Mouse (Mus musculus) spleen, adult 12 weeks (tissue): ENCODE measurements around the gene Gm14226.
"Not testable (repeated sequence)": the region's sequence is repeated elsewhere in the genome, so short reads cannot be mapped to it uniquely, and the experiment has no call there.

Experiments
- DNase-seq: peaks from one replicate; pipeline ENCODE4 v3.0.0; 2022; ENCODE audit warnings: low spot score

Gene Gm14226

DNA sequence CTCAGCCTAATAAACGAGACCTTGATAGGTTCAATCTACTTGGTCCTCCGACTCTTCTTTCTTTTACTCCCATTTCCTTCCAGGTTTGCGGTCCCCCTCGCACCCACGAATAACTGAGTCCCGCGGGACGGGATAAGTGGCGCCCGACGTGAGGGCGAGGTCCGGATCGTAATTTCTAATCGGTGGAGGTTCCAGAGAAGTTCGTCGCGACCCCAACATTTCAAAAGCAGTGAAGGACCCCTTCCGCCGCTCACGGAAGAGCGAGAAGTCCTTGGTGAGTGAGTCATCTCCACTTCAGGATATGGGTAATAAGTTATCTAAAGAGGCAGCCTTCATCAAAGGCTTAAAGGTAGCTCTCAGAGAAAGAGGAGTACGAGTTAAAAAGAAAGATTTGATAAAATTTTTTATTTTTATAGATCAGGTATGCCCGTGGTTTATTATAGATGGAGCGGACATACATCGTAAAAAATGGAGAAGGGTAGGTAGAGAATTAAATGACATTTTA is at the start of gene Gm14226:
Gene Gm14226 (plus strand): TSS at position 16 of the 505 bp plus-strand sequence.
- DNase-seq, result not testable (repeated sequence)

DNA sequence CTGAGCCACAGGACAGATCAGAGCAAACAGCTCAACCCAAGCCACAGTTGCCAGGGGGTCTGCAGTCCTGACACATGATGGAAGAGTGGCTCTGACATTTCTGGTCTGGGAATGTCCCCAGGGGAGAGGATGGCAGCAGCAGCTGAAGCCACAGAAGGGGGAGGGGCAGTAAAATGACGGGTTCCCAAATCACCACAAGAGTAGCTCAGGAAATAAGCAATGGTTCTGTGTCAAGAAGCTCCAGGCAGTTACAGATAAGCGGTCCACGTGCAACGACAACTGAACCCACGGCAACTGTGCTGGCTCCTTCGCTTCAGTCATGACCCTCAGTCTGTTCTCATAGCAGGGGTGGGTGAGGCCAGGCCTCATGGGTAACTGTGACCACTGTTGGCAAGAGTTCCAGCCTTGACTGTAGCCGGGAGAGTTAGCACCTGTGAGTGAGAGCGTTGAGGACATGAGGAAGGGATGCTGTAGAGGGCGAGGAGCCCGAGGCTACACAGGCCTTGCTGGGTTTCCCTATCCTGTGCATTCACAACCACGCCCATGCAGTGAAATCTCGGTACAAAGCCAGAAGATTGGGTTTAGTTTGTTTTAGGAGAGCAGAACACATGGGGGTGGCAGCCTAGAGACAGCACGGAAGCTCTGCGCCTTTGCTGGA is 48.2 kb upstream of the Gm14226 start:
- not testable (repeated sequence) for DNase-seq

DNA sequence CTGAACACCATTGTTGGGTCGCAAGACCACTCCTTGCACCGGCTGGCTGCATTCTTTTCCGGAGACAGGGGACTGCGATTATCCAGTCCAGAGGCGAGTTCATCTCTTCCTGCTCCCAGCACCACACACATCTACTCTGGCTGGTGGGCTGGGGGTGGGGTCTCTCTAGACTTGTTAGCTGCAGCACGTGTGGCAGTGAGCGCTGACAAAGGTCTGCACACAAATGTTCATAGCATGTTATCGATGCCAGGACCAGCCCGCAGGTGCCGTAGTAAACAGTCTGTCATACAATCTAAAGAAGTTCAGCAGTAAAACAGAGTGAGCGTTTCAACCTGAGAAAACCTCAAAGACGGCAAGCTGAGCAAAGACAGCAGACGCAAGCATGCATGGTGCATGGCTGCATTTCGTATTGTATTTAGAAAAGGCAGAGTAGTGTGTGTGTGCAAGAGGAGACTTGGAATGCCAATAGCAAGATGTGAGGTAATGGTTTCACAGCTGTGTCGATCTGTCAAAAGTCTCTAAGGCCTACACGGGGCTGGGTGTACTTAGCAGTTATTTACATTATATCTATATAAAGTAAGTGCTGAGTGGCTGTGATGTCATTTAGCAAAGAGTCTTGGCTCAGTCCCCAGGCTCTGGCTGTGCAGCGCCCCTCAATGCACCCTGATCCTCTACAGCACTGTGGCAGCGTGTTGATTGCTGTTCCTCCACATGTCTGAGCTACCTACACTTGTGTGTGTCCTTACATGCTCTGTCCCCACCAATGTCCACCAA is 46.0 kb upstream of the Gm14226 start:
- DNase-seq, result no peak

- no peak for DNase-seq
Observed at GRCm38 (mm10) chr2:154972981-154973380, 45.1 kb upstream of the Gm14226 start.

- no peak for DNase-seq
Observed at GRCm38 (mm10) chr2:154986609-154987008, 31.5 kb upstream of the Gm14226 start.

GRCm38 (mm10) chr2:154991411-154991810 is 26.7 kb upstream of the Gm14226 start:
- DNase-seq, result no peak

DNA sequence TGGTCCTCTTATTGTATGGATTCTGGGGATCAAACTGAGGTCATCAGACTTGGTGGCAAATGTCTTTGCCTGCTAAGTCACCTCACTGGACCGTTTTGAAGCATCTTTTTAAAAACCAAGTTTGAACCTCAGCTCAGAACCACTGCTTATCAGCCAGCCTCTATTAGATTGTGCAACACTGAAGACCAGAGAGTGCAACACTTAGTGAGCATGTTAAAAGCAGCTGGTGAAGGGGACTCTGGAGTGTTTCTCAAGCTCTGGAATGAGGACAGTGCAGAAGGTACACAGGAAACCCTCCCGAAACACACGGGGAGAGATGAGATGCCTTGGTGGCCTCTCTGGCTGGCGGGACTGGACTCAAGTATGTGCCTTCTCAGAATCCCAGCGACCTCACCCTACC is 26.0 kb upstream of the Gm14226 start:
- no peak for DNase-seq

- DNase-seq, result no peak
Observed at GRCm38 (mm10) chr2:155005491-155005890, 12.6 kb upstream of the Gm14226 start.

- DNase-seq, result no peak
Observed at GRCm38 (mm10) chr2:155011086-155011656, 6.9 kb upstream of the Gm14226 start.

DNA sequence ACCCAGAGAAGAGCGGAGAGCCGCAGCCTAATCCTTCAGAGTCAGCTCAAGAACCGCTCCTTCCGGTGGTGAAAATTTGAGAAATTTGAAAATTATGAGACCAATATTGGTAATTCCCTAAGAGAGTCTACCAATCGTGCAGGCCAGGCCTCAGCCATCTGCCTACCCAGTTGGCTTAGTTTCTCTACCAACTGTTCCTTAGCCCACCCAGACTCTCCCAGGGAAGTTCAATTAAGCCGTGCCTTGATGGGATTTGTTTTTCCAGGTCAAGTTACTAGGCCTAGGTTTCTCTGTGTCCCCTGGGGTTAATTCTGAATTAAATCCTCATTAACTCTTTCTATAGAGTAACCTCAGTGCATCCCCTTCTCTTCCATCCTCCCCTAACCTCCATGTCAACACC is 5.1 kb upstream of the Gm14226 start:
- DNase-seq, result no peak

DNA sequence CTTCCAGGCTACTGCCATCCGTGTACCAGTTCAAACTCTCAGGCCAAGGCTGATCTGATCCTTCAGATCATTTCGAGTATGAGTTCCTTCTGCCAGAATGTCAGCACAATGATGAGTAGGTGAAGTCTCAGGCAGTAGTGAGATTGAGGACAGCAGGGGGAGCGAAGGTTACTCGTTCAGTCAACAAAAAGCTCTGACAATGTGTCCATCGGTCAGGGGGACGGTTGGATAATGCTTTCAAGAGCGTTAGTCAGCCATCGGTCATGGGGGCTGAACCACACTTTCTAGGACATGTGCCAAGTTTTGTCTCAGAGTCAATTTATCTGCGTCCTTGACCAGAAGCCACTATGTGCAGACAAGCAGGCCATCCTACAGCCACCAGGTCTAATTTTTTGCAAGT is 1.3 kb upstream of the Gm14226 start:
- not testable (repeated sequence) for DNase-seq

DNA sequence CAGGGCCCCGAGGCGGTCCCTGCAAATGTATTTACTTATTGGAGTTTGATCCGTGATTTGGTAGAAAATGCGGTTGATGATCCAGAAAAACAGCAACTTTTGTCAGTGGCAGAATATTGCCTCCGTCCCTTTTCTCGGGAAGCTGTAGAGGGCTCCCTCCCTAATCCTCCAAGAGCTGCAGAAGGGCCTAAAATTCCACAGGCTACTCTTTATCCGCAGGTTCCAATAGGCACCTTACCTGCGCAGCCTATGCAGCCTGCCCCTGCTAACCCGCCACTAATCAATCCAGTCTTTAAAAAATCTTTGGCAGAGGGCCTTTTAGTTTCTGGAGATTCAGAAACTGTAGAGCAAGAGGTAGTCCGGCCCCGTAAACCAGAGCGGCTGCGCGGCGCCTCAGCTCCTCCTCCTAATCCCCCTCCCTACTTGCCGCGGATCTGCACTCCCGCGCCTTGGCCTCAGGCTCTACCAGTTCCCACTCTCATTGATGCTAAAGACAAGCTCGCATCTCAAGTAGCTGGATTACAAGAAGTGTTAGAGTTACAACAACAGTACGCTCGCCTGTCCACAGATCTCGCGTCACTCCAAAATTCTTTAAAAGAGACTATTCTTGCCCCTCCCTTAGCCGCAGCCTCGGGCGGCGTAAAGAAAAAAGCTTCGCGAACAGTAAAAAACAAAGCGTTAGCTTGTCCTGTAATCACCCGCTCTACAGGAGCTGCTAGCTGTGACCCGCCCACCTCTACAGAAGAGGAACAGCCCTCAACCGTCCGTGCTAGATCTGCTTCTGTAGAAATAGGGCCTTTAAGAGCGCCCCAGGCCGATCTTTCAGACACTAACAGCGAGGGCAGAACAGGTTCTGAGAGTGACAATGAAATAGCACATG is 936 bp downstream of the Gm14226 start:
- DNase-seq, result no peak

DNA sequence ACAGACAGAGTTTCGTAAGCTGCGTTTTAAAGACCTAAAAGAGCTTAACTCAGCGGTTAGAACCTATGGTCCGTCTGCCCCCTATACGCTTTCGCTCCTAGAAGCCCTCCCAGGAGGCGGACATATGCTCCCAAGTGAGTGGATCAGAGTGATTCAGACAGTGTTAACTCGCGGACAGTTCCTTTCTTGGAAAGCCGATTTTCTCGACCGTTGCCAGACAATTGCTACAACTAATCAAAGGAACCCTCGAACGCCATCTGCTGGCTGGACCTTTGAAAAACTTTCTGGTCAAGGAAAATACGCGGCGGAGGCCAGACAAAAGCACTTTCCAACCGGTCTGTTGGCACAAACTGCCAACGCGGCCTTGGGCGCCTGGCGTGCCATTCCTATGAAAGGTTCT is 1.6 kb downstream of the Gm14226 start:
- DNase-seq, result no peak

DNA sequence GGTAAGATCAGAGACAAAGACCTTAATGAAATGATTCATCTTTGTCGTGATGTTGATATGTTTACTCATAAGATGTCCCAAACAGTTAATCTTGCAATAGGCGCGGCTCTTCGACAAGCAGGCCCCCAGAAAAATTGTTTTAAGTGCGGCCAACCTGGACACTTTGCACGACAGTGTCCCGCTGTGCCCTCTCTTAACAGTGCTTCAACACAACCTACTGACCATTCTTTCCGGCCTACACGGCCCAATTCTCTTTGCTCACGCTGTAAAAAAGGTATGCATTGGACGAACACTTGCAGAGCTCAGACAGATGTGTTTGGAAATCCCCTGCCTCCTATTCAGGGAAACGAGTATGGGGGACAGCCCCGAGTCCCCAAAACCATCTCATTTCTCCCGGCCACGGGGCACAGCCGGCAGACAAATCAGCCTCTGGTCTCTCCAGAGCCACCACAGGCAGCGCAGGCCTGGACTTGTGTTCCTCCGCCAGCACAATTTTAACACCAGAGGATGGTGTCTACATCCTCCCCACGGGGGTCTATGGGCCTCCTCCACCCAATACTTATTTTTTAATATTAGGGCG is 2.3 kb downstream of the Gm14226 start:
- DNase-seq, result not testable (repeated sequence)

GRCm38 (mm10) chr2:155030831-155031230 is 12.8 kb downstream of the Gm14226 start:
- no peak for DNase-seq

DNA sequence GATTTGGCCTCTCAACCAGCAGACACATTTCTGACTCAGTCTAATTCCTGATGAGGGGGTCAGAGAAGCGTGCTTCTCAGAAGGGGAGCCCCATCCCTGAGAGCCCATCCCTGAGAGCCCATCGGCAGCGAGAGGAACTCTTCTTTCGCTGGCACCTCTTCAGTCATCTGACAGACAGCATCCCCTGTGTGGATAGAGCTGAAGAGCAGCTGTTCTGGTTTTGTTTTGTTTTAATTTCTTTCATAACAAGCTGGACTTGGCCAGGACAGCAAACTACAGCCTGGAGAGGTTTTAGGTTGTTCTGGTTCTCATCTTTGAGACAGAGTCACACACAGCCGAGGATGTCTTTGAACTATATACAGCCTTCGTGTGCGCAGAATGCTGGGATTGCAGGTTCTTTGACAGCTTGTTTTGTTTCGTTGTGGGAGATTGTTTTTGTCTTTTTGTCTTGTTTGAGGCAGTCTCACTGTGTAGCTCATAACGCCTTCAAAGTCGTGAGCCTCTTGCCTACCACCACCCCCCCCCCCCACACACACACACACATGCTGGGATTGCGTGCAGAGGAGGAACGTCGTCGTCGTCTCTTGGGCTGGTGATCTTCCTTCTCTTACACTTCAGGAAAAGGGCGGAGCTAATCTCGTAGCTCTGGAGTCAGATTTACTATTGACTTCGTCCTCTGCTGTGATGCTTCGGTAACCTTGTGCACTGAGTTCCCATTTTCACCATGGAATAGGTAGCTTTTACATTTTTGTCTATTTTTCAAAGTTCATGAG is 15.1 kb downstream of the Gm14226 start:
- no peak for DNase-seq

- DNase-seq, result no peak
Observed at GRCm38 (mm10) chr2:155039956-155040355, 21.9 kb downstream of the Gm14226 start.

GRCm38 (mm10) chr2:155044542-155044941 is 26.5 kb downstream of the Gm14226 start:
- no peak for DNase-seq

DNA sequence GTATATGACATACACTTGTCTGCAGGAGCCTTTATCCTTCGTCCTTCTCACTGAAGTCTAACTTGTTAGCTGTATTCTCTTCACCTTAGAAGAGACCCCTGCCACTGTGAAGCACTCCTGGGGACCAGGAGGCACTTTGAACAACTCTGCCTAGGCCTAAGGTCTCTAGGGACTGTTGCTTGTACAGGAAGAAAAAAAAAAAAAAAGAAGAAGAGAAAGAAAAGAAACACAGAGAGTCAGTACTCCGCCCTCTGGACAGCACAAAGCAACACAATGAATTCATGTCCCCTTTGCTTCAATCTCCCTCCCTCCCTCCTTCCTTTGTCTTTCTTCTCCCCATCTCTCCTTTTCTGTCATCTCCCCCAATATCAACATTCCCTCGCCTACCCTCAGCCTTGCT is 27.0 kb downstream of the Gm14226 start:
- DNase-seq, result no peak

DNA sequence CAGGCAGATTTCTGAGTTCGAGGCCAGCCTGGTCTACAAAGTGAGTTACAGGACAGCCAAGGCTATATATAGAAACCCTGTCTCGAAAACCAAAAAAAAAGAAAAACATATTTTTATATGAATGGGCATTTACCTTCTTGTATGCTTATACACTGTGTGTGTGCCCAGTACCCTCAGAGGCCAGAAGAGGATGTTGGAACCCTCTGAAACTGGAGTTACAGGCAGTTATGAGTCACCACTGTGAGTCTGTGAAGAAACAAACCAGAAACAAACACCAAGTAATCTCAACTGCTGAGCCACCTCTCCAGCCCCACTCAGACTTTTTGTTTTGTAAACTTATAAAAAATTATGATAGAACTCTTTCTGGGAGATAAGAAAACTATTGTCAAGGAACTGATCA is 28.7 kb downstream of the Gm14226 start:
- no peak for DNase-seq
